Mouse (Mus musculus) right cerebral cortex, postnatal 10 days (tissue): ENCODE measurements at regions not wholly inside any gene's neighbourhood (a gene's known extent, or its start where the extent isn't known, plus 50 kb on each side); places are given as distances from the start of the nearest gene placed in this dataset.

Experiments
- DNase-seq, 2 experiments: peaks; one replicate each; pipeline ENCODE4 v3.0.0; 2021; ENCODE audit warnings: low spot score in 2 of 2

- no peak for DNase-seq
Observed at GRCm38 (mm10) chr12:35863141-35863540, 62.3 kb upstream of the Agr3 start.

- DNase-seq: peak; percentile 74 to 83
Observed at GRCm38 (mm10) chr12:35853159-35853558, 72.3 kb upstream of the Agr3 start.

GRCm38 (mm10) chr12:35846905-35847610, 78.4 kb upstream of the Agr3 start:
- peak; percentile 59 to 61 for DNase-seq

- no peak for DNase-seq
Observed at GRCm38 (mm10) chr12:35836946-35837345, 88.5 kb upstream of the Agr3 start.

GRCm38 (mm10) chr12:35833285-35833684, 92.1 kb upstream of the Agr3 start:
- DNase-seq: no peak

- no peak for DNase-seq
Observed at GRCm38 (mm10) chr12:35831922-35832512, 93.4 kb upstream of the Agr3 start.

GRCm38 (mm10) chr12:35831268-35831667, 94.2 kb upstream of the Agr3 start:
- peak; percentile 46 to 66 for DNase-seq

GRCm38 (mm10) chr12:35827797-35828196, 97.6 kb upstream of the Agr3 start:
- no peak for DNase-seq

- no peak for DNase-seq
Observed at GRCm38 (mm10) chr12:35826990-35827389, 98.4 kb upstream of the Agr3 start.

GRCm38 (mm10) chr12:35824587-35824987, 100.8 kb upstream of the Agr3 start:
- peak; percentile 28 to 35 for DNase-seq

GRCm38 (mm10) chr12:35799261-35799660, 126.2 kb upstream of the Agr3 start:
- peak in 1 of 2 experiments; percentile 24 for DNase-seq

GRCm38 (mm10) chr12:35775396-35775795, 150.0 kb upstream of the Agr3 start:
- DNase-seq: no peak

GRCm38 (mm10) chr12:35770387-35771024, 154.9 kb upstream of the Agr3 start:
- DNase-seq: no peak

- DNase-seq: no peak
Observed at GRCm38 (mm10) chr12:35758916-35759315, 166.5 kb upstream of the Agr3 start.

GRCm38 (mm10) chr12:35755159-35755558, 170.3 kb upstream of the Agr3 start:
- DNase-seq: no peak

- no peak for DNase-seq
Observed at GRCm38 (mm10) chr12:35747997-35748396, 177.4 kb upstream of the Agr3 start.

GRCm38 (mm10) chr12:35746691-35747299, 178.6 kb upstream of the Agr3 start:
- no peak for DNase-seq

- DNase-seq: no peak
Observed at GRCm38 (mm10) chr12:35742729-35743128, 182.7 kb upstream of the Agr3 start.

- DNase-seq: no peak
Observed at GRCm38 (mm10) chr12:35736427-35736826, 189.0 kb upstream of the Agr3 start.

GRCm38 (mm10) chr12:35735002-35735401, 190.4 kb upstream of the Agr3 start:
- DNase-seq: no peak

- DNase-seq: no peak
Observed at GRCm38 (mm10) chr12:35734371-35734770, 191.0 kb upstream of the Agr3 start.

GRCm38 (mm10) chr12:35733580-35733979, 191.8 kb upstream of the Agr3 start:
- DNase-seq: no peak

GRCm38 (mm10) chr12:35725910-35726309, 191.1 kb upstream of the Ahr start:
- DNase-seq: peak in 1 of 2 experiments; percentile 44
